Mouse (Mus musculus) frontal cortex, adult (tissue): ENCODE results near the gene Ccdc85b.
"Not testable (repeated sequence)": the region's sequence is repeated elsewhere in the genome, so short reads cannot be mapped to it uniquely, and the experiment has no call there.

Source experiments
- ATAC-seq: cut with Nextera tagmentation; 2 replicates; pipeline ENCODE4 v1.9.2; 2017; ENCODE audit warnings: mild to moderate bottlenecking, moderate library complexity, mixed read lengths; ENCODE audit not compliant: low TSS enrichment

The Ccdc85b gene

DNA sequence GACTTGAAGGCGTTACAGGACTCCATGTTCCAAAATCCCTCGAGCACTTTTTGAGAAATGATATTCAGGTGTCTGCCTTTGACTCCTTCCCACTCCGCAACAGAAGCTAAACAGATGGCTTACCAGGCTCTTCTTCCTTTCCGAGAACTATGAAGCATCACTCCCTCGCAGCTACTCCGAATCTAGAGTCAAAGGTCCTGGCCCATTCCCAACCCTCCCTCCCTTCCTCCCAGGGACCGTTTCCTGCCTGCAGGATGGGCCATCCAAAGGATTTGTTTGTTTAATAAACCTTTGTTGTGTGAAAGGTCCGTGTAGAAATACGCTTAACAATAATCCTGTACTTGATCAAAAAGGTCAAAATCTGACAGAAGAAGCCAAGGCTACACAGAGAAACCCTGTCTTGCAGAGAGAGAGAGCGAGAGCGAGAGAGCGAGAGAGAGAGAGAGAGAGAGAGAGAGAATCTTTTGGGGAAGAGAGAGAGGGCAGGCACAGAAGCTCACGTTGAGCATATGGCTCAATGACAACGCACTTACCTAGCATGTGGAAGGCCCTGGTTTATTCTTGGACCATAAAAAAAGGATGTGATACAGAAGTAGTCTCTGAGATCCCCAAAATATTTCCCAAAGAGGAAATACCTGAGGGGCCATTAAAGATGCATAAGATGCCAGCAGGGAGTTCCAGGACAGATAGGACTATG, at the start of gene Ccdc85b:
Gene Ccdc85b (minus strand): TSS at position 149 of the 697 bp plus-strand sequence.
- 0 out of 2 replicates have a peak, but pooled peaks have one; percentile 3 for ATAC-seq

DNA sequence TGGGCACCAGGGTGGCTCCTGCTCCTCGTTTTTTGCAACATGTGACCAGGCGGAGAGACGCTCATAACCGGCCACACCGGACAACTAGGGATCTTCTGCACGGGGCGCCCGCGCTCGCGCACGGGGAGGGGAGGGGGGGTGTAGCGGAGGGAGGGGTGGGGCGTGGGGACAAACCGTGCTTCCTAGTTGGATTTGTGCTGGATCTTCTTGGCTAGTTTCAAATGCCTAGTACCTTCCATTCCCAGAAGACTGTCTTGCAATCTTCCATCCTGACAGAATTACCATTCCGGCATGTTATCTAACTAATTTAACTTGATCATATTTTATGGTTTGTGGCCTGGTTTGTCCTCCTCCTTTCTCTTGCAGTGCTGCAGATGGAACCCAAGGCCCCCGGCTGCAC, 46.0 kb upstream of the Ccdc85b start, which contains the start of gene 1700020D05Rik:
Gene 1700020D05Rik (minus strand): TSS at position 101 of the 400 bp plus-strand sequence.
- ATAC-seq: no peak

DNA sequence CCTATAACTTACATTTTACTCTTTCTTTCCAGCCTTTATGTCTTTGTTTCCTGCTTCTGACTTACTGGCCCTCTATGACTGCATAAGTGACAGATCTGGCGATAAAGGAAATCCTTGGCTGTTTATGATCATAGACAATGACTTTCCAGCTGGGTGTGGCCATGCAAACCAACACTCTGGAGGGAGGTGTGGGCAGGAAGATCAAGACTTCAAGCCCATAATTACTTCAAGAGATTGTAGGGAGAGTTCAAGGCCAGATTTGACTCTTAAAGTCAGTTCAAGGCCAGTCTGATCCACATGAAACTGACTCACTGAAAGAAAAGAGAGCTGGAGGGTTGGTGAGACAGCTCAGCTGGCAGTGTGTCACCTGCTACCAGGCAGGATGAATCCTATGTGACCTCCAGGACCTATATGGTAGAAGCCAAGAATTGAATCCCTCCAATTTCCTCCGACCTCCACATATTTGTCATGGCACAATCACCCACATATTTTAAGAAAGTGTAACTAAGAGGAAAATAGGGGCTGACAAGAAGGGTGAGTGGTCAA, 42.7 kb upstream of the Ccdc85b start:
- ATAC-seq: no peak

DNA sequence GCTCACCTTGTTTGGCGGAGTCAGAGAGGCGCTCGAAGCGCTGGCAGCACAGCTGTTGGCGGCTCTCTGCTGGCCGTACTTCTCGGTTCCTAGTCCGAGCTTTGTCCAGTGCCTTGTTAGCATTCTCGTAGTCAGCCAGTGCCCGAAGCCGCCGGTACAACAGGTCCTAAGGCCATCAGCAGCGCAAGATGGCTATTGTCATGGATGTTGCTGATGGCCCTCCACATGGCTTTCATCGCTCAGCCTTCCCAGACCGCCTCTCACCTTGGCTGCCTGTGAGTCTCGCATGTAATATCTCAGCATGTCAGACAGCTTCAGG, 38.3 kb upstream of the Ccdc85b start:
- no peak for ATAC-seq

DNA sequence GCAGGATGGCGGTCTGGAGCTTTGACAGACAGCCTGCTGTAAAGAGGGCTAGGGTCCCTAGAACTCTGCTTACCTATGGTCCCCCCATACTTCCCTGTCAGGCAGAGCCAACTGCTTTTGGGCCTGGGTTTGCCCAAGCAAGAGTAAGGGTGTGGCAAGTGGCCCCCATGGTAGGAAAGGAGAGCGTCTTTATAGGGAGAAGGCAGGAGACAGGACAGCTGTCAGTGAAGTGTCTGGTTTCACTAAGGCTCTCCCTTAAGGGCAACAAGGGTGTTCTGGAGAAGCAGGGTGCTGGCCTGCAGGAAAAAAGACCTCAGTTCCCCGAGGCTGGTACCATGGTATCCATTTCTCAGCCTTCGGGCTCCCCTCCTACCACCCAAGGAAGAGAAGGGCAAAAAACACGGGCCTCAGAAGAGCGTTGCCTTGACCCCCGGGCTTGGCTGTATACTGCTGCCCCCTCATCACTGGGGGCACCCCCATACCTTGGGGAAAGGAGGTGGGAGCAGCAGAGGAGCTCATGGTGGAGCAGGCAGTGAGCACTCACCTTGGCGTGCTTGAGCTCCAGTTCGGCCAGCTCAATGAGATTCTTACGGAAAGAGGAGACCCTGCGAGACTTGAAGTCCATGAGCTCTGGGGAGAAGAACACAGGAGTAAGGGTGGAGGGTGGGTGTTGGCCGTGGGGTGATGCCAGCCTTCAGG, 37.8 kb upstream of the Ccdc85b start:
- no peak for ATAC-seq

DNA sequence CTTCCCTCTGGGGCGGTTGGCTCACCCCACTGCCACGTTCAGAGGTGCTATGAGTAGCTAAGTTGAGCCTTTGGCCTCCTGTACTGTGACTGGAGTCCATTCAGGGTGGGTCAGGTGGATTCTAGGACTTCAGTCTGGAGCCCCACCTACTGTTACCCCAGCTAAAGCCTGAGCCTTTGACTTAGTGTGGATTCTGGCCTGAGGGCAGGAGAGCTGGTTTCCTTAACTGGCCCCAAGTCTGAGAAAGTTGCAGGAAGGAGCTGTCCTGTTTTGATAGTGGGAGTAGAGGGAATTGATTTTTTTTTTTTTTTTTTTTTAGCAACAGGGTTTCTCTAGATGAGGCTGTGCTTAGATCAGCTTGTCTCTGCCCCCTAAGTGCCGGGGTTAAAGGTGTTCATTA, 36.6 kb upstream of the Ccdc85b start:
- ATAC-seq: no peak

DNA sequence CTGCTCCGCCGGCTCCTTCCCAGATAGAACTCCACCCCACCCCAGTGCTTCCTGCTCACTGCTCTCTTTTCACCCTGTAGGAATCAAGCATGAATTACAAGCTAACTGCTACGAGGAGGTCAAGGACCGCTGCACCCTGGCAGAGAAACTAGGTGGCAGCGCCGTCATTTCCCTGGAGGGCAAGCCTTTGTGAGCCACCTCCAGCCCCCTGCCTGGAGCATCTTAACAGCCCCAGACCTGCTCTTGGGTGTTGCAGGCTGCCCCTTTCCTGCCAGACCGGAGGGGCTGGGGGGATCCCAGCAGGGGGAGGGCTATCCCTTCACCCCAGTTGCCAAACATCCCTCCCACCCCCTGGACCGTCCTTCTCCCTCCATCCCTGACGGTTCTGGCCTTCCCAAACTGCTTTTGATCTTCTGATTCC, 35.6 kb upstream of the Ccdc85b start:
- ATAC-seq: not testable (repeated sequence)

DNA sequence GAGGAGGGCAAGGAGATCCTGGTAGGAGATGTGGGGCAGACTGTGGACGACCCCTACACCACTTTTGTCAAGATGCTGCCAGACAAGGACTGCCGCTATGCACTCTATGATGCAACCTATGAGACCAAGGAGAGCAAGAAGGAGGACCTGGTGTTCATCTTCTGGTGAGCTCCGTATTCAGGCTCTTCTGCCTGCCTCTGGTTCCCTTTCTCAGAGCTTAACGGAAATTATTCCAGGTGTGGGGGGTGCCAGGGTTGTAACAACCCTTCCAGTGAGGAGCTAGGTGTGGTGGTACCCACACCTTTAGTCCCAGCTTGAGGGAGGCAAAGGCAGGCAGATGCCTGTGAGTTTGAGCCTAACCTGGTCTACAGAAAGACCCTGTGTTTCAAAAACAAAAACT, 34.9 kb upstream of the Ccdc85b start:
- no peak for ATAC-seq

DNA sequence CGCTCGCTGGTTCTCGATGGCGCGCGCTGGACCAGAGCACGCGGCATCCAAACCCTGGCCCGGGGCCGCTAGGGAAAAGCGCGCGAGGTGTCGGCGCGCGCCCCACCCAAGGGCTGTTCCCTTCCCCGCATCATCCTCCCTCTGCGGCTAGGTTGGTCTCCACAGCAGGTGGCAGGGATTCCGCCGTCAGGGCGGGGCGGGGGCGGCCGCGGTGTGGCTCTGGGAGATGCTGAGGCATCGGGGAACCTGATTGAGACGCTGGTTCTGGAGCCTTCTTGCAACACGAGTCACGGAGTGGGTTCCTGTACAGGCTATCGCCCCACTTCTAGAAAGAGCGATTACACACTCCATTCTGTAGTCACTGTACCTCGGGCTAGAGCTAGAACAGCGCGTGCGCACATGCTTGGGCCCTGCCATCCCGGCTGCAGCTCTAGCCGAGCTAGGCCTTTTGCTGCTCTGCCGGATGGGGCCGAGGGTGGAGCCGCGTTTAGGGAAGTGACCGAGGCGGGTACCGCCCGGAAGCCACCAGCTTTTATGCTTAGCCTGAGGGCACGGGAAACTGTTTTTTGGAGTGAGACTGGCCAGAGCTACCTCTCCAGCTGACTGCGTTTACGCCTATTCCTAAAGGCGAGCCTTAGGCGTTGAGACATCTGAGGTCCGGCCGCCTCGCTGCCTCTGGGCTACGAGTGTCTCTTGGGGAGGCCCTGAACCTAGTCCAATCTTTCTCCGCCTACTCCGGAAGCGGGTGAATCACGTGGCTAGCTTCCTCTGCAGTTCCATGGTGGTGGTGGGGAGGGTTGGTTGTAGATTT, 33.4 kb upstream of the Ccdc85b start:
- peak; percentile 13; the same call in 1 of the 2 replicates for ATAC-seq

DNA sequence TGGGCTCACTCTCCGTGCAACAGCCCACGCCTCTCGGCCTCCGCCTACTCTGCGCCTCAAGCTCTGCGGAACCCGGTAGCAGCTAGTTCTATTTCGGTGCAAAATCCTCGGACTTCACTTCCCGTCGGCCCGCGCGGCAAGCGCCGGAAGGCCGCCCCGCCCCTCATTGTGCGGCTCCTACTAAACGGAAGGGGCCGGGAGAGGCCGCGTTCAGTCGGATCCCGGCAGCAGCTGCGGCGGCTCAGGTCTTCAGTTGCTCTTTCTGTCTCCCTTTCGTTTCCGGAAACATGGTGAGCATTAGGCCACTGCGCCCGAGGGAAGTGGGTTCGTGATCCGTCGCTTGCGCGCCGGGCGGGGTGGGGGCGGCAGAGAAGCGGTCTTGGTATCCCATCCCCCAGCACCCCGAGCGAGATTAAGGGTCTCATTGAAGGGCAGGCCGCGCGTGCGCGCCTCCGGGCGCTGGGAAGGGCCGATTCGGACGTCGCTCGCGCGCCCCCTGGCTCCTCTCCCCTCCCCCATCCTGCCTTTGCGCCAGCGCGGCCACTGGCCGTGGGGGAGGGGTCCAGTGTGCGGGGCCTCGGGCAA, 32.7 kb upstream of the Ccdc85b start, which contains the start of gene Cfl1:
Gene Cfl1 (plus strand): TSS at position 143 of the 585 bp plus-strand sequence.
- peak; percentile 56 for ATAC-seq

DNA sequence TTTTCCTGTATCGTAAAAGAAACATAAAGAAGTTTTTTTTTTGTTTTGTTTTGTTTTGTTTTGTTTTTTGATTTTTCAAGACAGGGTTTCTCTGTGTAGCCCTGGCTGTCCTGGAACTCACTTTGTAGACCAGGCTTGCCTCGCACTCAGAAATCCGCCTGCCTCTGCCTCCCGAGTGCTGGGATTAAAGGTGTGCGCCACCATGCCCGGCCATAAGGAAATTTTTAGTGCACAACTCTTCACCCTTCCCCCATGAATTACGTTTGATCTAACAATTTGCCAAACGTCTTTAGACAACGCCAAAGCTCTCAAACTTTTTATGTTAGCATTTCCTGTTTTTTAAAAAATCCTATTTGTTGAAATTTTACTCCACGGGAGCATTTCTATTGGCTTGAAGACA, 32.0 kb upstream of the Ccdc85b start:
- ATAC-seq: not testable (repeated sequence)

DNA sequence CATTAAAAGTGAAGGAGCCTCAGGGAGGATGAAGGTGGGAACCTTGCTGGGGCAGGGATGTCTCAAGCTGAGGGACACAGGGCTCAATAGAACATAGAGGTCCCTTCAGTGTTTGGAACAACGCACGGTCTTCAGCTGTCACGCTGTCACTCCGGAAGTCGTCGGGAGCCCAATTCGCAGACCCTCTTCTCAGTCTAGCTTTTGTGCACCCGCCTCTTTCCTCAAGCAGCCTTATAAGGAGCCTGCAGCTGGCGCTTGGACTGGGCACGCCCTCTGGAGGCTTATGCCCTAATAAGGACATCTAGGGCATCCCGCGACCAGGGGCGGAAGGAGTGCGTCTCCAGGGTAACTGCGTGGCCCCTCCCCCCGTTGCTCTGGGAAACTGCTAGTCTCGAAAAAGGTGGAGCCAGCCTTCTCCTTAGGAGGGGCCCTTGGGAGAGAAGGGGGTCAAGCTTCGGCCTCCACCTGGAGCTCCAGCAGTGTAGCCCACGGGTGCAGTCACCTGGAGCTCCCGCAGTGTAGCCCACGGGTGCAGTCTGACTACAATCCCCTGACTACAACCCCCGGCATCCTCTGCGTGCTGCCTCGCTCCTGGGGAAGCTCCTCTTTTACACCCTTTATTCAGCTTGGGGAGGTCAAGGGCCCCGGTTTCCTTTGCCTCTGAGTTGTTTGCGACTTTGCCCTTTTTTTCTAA, 31.3 kb upstream of the Ccdc85b start:
- ATAC-seq: peak; percentile 56

DNA sequence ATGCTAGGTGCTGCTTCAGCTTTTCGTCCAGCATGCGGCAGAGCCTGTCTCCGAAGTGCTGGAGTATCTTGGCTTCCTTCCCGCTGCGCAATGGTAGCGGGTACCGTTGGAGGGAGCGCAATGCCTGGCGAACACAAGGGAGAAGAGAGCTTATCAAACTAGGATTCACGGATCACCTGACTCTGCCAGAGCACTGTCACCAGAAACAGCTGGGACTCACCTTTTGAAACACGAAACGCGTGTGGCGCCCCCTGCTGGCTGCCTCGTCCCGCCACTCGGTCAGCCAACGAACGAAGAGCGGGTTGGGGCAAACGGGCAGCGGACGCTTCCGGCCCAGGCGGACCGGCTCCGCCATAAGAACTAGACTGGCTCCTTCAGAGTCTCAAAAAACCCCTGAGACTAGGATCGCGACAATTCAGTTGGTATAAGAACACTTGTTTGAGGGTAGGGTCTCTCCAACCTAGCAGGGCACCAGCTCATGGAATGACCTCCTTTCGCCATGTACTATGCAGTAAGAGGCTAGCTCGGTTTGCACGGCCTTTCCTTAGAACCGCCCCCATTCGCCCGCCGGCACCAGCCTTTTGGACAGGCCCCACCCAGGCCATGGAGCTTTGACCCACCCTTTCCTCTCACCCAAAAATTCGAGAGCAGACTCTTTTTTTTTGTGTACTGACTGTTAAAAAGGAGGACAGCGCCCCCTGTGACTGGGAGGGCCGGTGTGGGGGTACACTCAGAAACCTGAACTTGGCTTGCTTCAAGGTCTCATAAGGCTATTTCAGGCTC, 30.3 kb upstream of the Ccdc85b start, which contains the start of gene Mus81:
Gene Mus81 (minus strand): TSS at position 635 of the 783 bp plus-strand sequence.
- peak; percentile 25 for ATAC-seq

DNA sequence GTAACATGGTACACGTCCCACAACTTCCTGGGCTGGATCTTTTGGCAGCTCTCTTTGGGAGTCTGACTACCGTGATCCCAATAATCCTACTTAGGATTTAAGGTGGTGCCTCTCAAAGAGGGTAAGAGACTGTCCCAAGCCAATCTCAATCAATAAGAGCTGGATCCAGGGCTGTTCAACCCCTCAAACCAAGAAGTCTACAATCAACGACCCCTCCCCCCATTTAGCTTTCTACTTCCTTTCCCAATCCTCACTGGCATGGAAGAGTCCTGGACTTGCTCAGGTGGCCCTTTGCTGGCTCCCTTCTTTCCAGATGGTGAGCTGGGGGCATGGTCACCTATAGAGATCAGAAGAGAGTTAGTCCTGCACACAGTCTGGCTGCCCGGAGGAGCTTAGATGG, 29.1 kb upstream of the Ccdc85b start:
- ATAC-seq: no peak

DNA sequence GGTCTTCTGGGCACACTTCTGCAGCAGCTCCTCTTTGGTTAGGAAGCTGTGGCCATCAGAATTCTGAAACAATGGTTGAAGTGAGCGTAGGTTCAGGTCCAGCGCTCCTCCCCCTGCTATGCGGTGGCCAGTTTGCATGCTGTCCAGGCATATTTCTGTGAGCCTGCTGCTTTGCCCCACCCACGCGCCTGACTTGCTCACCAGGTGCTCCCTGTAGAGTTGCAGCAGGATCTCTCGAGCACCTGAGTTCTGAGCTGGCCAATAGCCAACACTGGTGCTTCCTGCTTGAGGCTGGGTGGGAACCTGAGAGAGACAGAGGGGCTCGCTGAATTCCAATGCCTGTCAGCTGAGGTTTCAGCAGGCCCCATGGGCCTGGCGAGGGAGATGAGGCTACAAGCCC, 28.6 kb upstream of the Ccdc85b start:
- no peak for ATAC-seq

DNA sequence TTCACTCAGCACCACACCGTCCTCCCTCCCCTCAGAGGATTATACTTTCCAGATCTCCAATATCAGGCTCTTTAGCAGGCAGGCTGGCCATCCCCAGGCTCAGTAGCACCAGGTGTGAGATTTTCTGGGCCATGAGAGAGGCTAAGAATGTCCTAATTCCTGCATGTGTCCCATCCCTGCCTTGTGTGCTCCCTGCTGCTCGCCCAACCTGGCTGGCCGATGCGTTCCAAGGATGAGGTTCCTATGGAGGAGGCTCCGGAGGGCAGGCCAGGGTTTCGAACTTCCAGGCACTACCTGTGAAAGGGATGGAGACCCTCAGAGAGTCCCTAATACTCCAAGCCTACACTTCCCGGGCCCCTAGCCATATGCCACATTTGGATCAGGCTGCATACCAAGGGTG, 28.1 kb upstream of the Ccdc85b start:
- ATAC-seq: no peak

DNA sequence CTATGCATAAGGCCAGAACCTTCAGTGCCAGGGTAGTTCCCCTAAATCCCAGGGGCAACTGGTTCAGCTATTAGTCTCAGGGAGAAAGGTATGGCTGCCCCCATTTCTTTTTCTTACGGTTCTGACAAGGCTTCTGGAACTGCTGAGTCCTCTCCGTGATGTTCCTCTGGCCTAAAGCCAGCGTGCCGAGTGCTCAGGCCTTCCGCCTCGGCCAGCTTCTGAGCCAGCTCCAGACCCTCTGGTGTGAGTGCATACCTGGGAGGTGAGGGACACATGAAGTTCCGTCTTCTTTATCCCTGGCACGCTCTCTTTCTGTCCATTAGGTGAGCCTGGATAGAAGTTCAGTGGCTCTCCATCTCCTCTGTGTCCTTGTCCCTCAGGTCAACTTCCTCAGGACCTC, 27.7 kb upstream of the Ccdc85b start:
- no peak for ATAC-seq

DNA sequence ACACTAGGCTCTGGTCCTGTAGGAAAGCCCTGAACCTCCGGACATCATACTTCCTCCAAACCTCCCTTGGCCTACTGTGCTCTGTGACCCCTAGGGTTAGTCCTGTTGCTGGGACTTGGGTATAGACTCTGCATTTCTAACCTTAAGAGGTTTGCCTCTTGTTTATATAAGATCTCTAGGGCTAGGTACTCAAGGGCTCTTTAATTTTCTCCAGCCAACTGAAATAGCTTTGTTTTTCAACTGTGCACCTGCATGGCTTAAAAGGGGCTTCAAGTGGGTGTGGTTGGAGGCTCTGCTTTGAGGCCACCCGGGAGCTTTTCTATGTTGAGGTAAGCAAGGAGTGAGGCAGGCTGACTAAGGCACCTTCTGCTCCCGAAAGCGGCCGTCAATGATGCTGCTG, 26.8 kb upstream of the Ccdc85b start:
- ATAC-seq: no peak

DNA sequence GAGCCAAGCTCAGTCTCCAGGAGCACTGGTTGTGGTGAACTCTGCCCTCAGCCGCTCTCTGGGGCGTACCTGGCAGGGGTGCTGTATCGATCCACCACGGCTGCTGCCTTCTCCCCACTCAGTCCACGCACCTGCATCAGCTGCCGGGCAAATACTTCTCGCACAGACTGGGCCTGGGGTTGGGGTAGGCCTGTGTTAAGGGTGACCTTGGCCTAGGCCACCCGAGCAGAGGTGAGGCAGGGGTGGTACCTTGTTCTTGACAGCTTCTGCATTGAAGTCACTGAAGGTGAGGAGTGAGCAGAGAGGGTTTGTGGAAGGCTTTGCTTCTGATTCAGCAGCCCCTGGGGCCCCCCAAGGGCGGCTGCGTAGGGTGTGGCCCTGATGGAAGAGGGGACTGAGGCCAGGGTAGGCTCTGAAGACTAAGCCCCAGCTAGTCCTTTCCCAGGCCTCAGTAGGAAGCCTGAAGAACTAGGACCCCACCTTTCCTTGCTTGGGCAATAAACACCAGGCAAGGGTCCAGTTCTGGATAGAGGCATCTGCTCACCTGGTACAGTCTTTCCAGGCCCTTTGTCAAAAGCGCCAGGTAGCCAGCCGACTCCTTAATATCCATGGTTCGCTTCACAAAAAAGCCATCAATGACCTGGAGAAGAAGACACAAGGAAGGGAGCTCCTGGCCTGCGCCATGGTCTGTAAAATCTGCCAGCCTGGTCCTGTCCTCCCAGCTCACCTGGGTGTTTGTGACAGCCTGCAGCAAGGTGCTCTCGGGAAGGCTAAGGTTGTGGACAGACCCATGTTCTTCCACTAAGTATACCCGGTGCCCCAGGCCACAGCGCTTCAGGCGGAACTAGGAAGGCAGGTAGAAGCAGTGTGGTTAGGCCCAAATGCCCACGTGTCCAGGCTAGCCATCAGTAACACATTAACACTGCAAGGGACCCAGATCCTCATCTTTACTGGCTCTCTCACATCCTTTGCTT, 26.0 kb upstream of the Ccdc85b start:
- ATAC-seq: no peak
